ENCODE assay signal across 28 mouse cellular contexts in genomic region chr1:120598196-120598940, GRCm38 (mm10). TPM values are rescaled to one million over a fixed set of nuclear protein-coding genes. Genes with fewer than 3 reads are reported as not detected.
DNase-seq lines count a peak whose midpoint lies in the region; ATAC-seq lines count a peak whose summit lies in the region.
"Had no signal": no experiment of that assay in that cellular context is flagged by ENCODE, and none has a peak within 500 bp of the region (broad histone marks: within the 10 kb centered on the region; RNA-seq: fewer than 3 reads in every experiment).

No protein-coding gene starts in this region.

- H3K9ac ChIP-seq in hindbrain, embryonic 16.5 days (ENCODE audit: low read depth, low read length) = no peak overlapping the region
- peak overlapping the region; percentile 42; the same call in 1 of the 2 replicates for H3K9ac ChIP-seq in midbrain, embryonic 14.5 days (replicated peaks; ENCODE audit: low read length)
- H3K9ac ChIP-seq in liver, embryonic 11.5 days (ENCODE audit: low read depth, low read length) = no peak overlapping the region
- no peak overlapping the region for H3K9ac ChIP-seq in intestine, embryonic 16.5 days (ENCODE audit: low read depth, low read length)
- H3K9ac ChIP-seq: forebrain, embryonic 13.5 days; limb, embryonic 15.5 days had no signal

- H3K4me1 ChIP-seq in embryonic facial prominence, embryonic 10.5 days = peaks cover 21% of the 10 kb centered on the region
- H3K4me1 ChIP-seq in hindbrain, embryonic 16.5 days (ENCODE audit: control insufficient read depth, insufficient read depth, low read depth, low read length) = peaks cover 11% of the 10 kb centered on the region
- no peaks in the 10 kb centered on the region for H3K4me1 ChIP-seq in midbrain, embryonic 14.5 days (ENCODE audit: control insufficient read depth, insufficient read depth, low read length)
- no peaks in the 10 kb centered on the region for H3K4me1 ChIP-seq in liver, embryonic 11.5 days (replicated peaks; ENCODE audit: control insufficient read depth, insufficient read depth, low read length)
- H3K4me1 ChIP-seq in intestine, embryonic 16.5 days (ENCODE audit: control insufficient read depth, insufficient read depth, low read length) = peaks cover 11% of the 10 kb centered on the region

- WGBS in embryonic facial prominence, embryonic 10.5 days = under 1% methylated on average over 16 of the region's 16 CpGs
- WGBS in hindbrain, embryonic 16.5 days = 4% methylated on average over 16 of the region's 16 CpGs
- 7% methylated on average over 16 of the region's 16 CpGs for WGBS in midbrain, embryonic 14.5 days
- WGBS in liver, embryonic 11.5 days = 2% methylated on average over 16 of the region's 16 CpGs
- 2% methylated on average over 16 of the region's 16 CpGs for WGBS in intestine, embryonic 16.5 days

- DNase-seq in embryo, embryonic 10.5 days (ENCODE audit: low spot score) = peak; percentile 58
- DNase-seq in embryonic facial prominence, embryonic 10.5 days (ENCODE audit: low spot score) = peak; percentile 22
- peak; percentile 54 for DNase-seq in midbrain, embryonic 14.5 days
- no peak for DNase-seq in liver, embryonic 11.5 days (ENCODE audit: low spot score)
- no peak for DNase-seq in cerebellum, postnatal 25 days
- DNase-seq: adrenal gland, adult 8-10 months; cerebellum, adult 9-11 months; gastrocnemius, postnatal 14 days; kidney, adult 18-20 months; lung, postnatal 10 days; right cerebral cortex, postnatal 25 days; thymus, adult 18-20 months; thymus, postnatal 4 days had no signal

- no peaks in the 10 kb centered on the region for H3K36me3 ChIP-seq in embryonic facial prominence, embryonic 10.5 days (replicated peaks)
- H3K36me3 ChIP-seq in hindbrain, embryonic 16.5 days (ENCODE audit: control insufficient read depth, insufficient read depth, low read length) = no peaks in the 10 kb centered on the region
- H3K36me3 ChIP-seq in midbrain, embryonic 14.5 days (ENCODE audit: control insufficient read depth, insufficient read depth, low read length) = no peaks in the 10 kb centered on the region
- H3K36me3 ChIP-seq in liver, embryonic 11.5 days (ENCODE audit: control insufficient read depth, insufficient read depth, low read length) = no peaks in the 10 kb centered on the region
- H3K36me3 ChIP-seq in intestine, embryonic 16.5 days (ENCODE audit: control insufficient read depth, insufficient read depth, low read length) = no peaks in the 10 kb centered on the region
- H3K36me3 ChIP-seq: limb, embryonic 15.5 days had no signal

- H3K4me2 ChIP-seq in hindbrain, embryonic 16.5 days (ENCODE audit: low read length) = peak overlapping the region; percentile 29; the same call in 1 of the 2 replicates
- H3K4me2 ChIP-seq in midbrain, embryonic 14.5 days (ENCODE audit: low read length) = peak overlapping the region; percentile 75
- no peak overlapping the region for H3K4me2 ChIP-seq in liver, embryonic 11.5 days
- H3K4me2 ChIP-seq in intestine, embryonic 16.5 days (ENCODE audit: low read depth, low read length) = no peak overlapping the region
- H3K4me2 ChIP-seq: forebrain, embryonic 13.5 days had no signal

- no peaks in the 10 kb centered on the region for H3K9me3 ChIP-seq in embryonic facial prominence, embryonic 10.5 days
- 0 out of 2 replicates have a peak, but pooled peaks cover 2% of the 10 kb centered on the region for H3K9me3 ChIP-seq in hindbrain, embryonic 16.5 days (ENCODE audit: control insufficient read depth, low read length)
- H3K9me3 ChIP-seq in midbrain, embryonic 14.5 days (ENCODE audit: control insufficient read depth, low read length) = no peaks in the 10 kb centered on the region
- H3K9me3 ChIP-seq in liver, embryonic 11.5 days (ENCODE audit: control insufficient read depth, low read length) = no peaks in the 10 kb centered on the region
- H3K9me3 ChIP-seq in intestine, embryonic 16.5 days (ENCODE audit: control insufficient read depth, low read length) = no peaks in the 10 kb centered on the region
- H3K9me3 ChIP-seq: forebrain, embryonic 13.5 days; limb, embryonic 15.5 days had no signal

- no peak overlapping the region for H3K27ac ChIP-seq in embryonic facial prominence, embryonic 10.5 days (replicated peaks)
- H3K27ac ChIP-seq in hindbrain, embryonic 16.5 days (ENCODE audit: low read depth, low read length) = 0 out of 2 replicates have a peak overlapping the region, but pooled peaks have one; percentile 7
- H3K27ac ChIP-seq in midbrain, embryonic 14.5 days (replicated peaks; ENCODE audit: low read depth, low read length) = peak overlapping the region; percentile 78
- H3K27ac ChIP-seq in liver, embryonic 11.5 days (ENCODE audit: low read depth, low read length) = no peak overlapping the region
- H3K27ac ChIP-seq in intestine, embryonic 16.5 days (ENCODE audit: low read length) = no peak overlapping the region
- H3K27ac ChIP-seq: forebrain, embryonic 13.5 days; kidney, postnatal 0 days; layer of hippocampus, adult 2 months; limb, embryonic 15.5 days had no signal

- peaks cover 100% of the 10 kb centered on the region for H3K27me3 ChIP-seq in embryonic facial prominence, embryonic 10.5 days (replicated peaks; ENCODE audit: low read depth, poor library complexity, severe bottlenecking)
- peaks cover 40% of the 10 kb centered on the region for H3K27me3 ChIP-seq in hindbrain, embryonic 16.5 days (replicated peaks; ENCODE audit: control insufficient read depth, insufficient read depth, low read length)
- H3K27me3 ChIP-seq in midbrain, embryonic 14.5 days (ENCODE audit: control insufficient read depth, insufficient read depth, low read length) = peaks cover 76% of the 10 kb centered on the region
- H3K27me3 ChIP-seq in liver, embryonic 11.5 days (replicated peaks; ENCODE audit: control insufficient read depth, insufficient read depth, low read length) = peaks cover 100% of the 10 kb centered on the region
- peaks cover 92% of the 10 kb centered on the region for H3K27me3 ChIP-seq in intestine, embryonic 16.5 days (replicated peaks; ENCODE audit: control insufficient read depth, insufficient read depth, low read length)

- no peak for ATAC-seq in hindbrain, embryonic 16.5 days
- no peak for ATAC-seq in midbrain, embryonic 14.5 days (ENCODE audit: low FRiP score, low TSS enrichment)
- no peak for ATAC-seq in liver, embryonic 11.5 days (replicated peaks; ENCODE audit: low FRiP score)
- ATAC-seq in erythroblast, adult 5-6 weeks (replicated peaks; ENCODE audit: low FRiP score, poor library complexity, severe bottlenecking) = no peak
- ATAC-seq in intestine, embryonic 16.5 days = no peak
- ATAC-seq: forebrain, embryonic 13.5 days had no signal

- no peak overlapping the region for H3K4me3 ChIP-seq in embryonic facial prominence, embryonic 10.5 days
- no peak overlapping the region for H3K4me3 ChIP-seq in hindbrain, embryonic 16.5 days (ENCODE audit: low read length)
- peak overlapping the region; percentile 59 for H3K4me3 ChIP-seq in midbrain, embryonic 14.5 days (replicated peaks; ENCODE audit: low read depth, low read length)
- no peak overlapping the region for H3K4me3 ChIP-seq in liver, embryonic 11.5 days (ENCODE audit: low read depth, low read length)
- no peak overlapping the region for H3K4me3 ChIP-seq in intestine, embryonic 16.5 days (ENCODE audit: low read length)
- H3K4me3 ChIP-seq: forebrain, embryonic 13.5 days; layer of hippocampus, adult 2 months had no signal

RNA-seq across cellular contexts. Expression of gene En1, which starts 3.9 kb away (rescaled TPM):
- polyA plus RNA-seq in embryonic facial prominence, embryonic 10.5 days (2016; fragmentation: Nextera tagmentation; extraction: Ambion mirVana) = 0.30 and 0.47 TPM in 2 replicates
- 3.1 and 4.0 TPM in 2 replicates for polyA plus RNA-seq in hindbrain, embryonic 16.5 days (2015; fragmentation: Nextera tagmentation; extraction: Ambion mirVana)
- 16.8 and 18.3 TPM in 2 replicates for polyA plus RNA-seq in midbrain, embryonic 14.5 days (2014; fragmentation: Nextera tagmentation; extraction: Ambion mirVana)
- polyA plus RNA-seq in liver, embryonic 11.5 days (2014; fragmentation: Nextera tagmentation; extraction: Ambion mirVana) = 0.57 and 1.1 TPM in 2 replicates
- total RNA-seq in erythroblast, adult 5-6 weeks (2015; ENCODE audit: low replicate concordance) = not detected in 2 replicates
- total RNA-seq in erythroblast, adult 5-6 weeks (2017; ENCODE audit: low replicate concordance) = not detected in 2 replicates
- polyA plus RNA-seq in intestine, embryonic 16.5 days (2015; fragmentation: Nextera tagmentation; extraction: Ambion mirVana) = not detected in 2 replicates
- total RNA-seq: adrenal gland, adult 8-10 months; heart, adult 8-10 months; hematopoietic stem cell, adult 5-6 weeks; layer of hippocampus, adult 2 months; left cerebral cortex, adult 8-10 months; megakaryocyte progenitor cell, adult 5-6 weeks; neutrophil, adult 5-6 weeks had no signal
- polyA plus RNA-seq: forebrain, embryonic 13.5 days; kidney, postnatal 0 days; liver, embryonic 16.5 days; spleen, adult 2 months; stomach, embryonic 14.5 days had no signal

Comparison
In these comparisons a context has a peak if more than half of its experiments do, and no peak if none do; other contexts are left out.
1. DNase-seq: peak in embryo, embryonic 10.5 days (single experiment), embryonic facial prominence, embryonic 10.5 days (single experiment) and midbrain, embryonic 14.5 days (single experiment); none in liver, embryonic 11.5 days (single experiment) and cerebellum, postnatal 25 days (0 of 2).
2. H3K27ac ChIP-seq: peak in hindbrain, embryonic 16.5 days (single experiment) and midbrain, embryonic 14.5 days (single experiment); none in embryonic facial prominence, embryonic 10.5 days (single experiment), liver, embryonic 11.5 days (single experiment) and intestine, embryonic 16.5 days (single experiment).
3. H3K4me2 ChIP-seq: peak in hindbrain, embryonic 16.5 days (single experiment) and midbrain, embryonic 14.5 days (single experiment); none in liver, embryonic 11.5 days (single experiment) and intestine, embryonic 16.5 days (single experiment).